Mouse (Mus musculus): ENCODE data around the gene Nckap5. TPM values are rescaled to one million over a fixed set of nuclear protein-coding genes. Genes with fewer than 3 reads are reported as not detected.

Gene Nckap5
- total and polyA plus RNA-seq, 3 experiments: not detected

DNA sequence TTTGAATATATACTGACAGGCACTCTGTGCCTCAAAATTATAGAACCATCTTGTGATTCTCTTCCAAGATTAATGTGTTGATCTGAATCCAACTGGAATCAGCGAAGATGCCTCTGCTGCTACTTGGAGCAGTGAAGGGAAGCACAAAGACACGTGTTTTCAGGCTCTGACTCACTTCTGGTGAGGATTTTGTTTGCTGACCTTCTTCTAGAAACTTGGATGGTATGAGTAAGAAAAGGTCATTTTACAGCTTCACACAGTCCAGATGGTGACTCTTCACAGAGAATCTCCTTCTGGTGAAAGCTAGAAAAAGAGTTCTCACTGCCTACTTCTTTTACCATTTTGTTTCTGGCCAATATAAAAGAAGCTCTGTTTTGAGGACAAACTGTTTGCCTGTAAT, 498.6 kb downstream of the Nckap5 start:
- dilution Hi-C loops (cut with MboI; ENCODE audit: extremely low pct_ligation_motif_present, extremely low pct_unique_long_range_greater_than_20kb, low sequenced_read_pairs): no loop called here
- Histone ChIP-seq H3K4me1 (ENCODE audit: control insufficient read depth in 1 of 2, insufficient read depth in 2 of 2) (no peaks in the 10 kb centered on the region), H3K36me3 (replicated peaks in 1 of 2; ENCODE audit: control insufficient read depth in 1 of 2, insufficient read depth in 1 of 2, low read length in 1 of 2) (no peaks in the 10 kb centered on the region), H3K4me2 (ENCODE audit: insufficient read depth, low read depth, poor library complexity, severe bottlenecking) (no peak overlapping the region), H3K9ac (ENCODE audit: insufficient read depth, low read depth) (no peak overlapping the region), H3K4me3 (replicated peaks in 1 of 3; ENCODE audit: low read depth in 2 of 3, low read length in 2 of 3, poor library complexity in 1 of 3) (no peak overlapping the region), H3K79me2 (replicated peaks; ENCODE audit: control insufficient read depth, extremely low read depth, insufficient read depth, poor library complexity, severe bottlenecking) (no peaks in the 10 kb centered on the region), H3K9me3 (replicated peaks; ENCODE audit: low read length) (peaks cover 49% of the 10 kb centered on the region), H3K27ac (ENCODE audit: insufficient read depth, low read depth) (no peak overlapping the region), H3K27me3 (replicated peaks) (no peaks in the 10 kb centered on the region)
- TF ChIP-seq ZMIZ1 (IDR thresholded peaks at IDR 0.05; ENCODE audit: low read depth, low read length): no peak
- no peak for DNase-seq (ENCODE audit: extremely low read depth)
- in situ Hi-C loops (cut with MboI; ENCODE audit: low pct_ligation_motif_present, low pct_unique_long_range_greater_than_20kb, low sequenced_read_pairs): no loop called here

DNA sequence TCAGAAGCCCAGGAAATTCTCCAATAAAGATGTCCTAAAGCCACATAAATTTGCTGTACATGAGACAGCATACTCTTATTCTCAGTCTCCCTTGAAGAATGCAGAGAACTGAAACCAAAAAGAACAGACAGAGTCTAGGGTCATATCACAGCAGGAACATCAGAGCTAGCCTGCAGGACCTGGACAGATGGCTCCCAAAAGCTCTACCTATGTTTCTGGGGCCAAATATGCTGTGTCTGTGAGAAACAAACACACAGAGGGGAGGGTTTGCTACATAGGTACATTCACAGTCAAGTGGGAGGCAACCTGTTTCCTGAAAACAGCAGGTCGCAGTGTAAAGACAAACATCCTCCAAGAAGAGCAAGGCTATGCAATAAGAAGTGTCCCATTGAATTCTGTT, 509.9 kb downstream of the Nckap5 start:
- in situ Hi-C loops (cut with MboI; ENCODE audit: low pct_ligation_motif_present, low pct_unique_long_range_greater_than_20kb, low sequenced_read_pairs): no loop called here
- no peaks in the 10 kb centered on the region for H3K27me3 ChIP-seq (replicated peaks)
- H3K4me3 ChIP-seq (replicated peaks in 1 of 3; ENCODE audit: low read depth in 2 of 3, low read length in 2 of 3, poor library complexity in 1 of 3): no peak overlapping the region
- no peak overlapping the region for H3K9ac ChIP-seq (ENCODE audit: insufficient read depth, low read depth)
- H3K4me2 ChIP-seq (ENCODE audit: insufficient read depth, low read depth, poor library complexity, severe bottlenecking): no peak overlapping the region
- H3K36me3 ChIP-seq (replicated peaks in 1 of 2; ENCODE audit: control insufficient read depth in 1 of 2, insufficient read depth in 1 of 2, low read length in 1 of 2): no peaks in the 10 kb centered on the region
- dilution Hi-C loops (cut with MboI; ENCODE audit: extremely low pct_ligation_motif_present, extremely low pct_unique_long_range_greater_than_20kb, low sequenced_read_pairs): no loop called here
- no peak for DNase-seq (ENCODE audit: extremely low read depth)
- H3K79me2 ChIP-seq (replicated peaks; ENCODE audit: control insufficient read depth, extremely low read depth, insufficient read depth, poor library complexity, severe bottlenecking): no peaks in the 10 kb centered on the region
- H3K27ac ChIP-seq (ENCODE audit: insufficient read depth, low read depth): no peak overlapping the region
- TF ChIP-seq CHD1 (IDR thresholded peaks at IDR 0.05; ENCODE audit: low read depth, low read length) (no peak), PAX5 (IDR thresholded peaks at IDR 0.05; ENCODE audit: low read length) (no peak), ZC3H11A (IDR thresholded peaks at IDR 0.05; ENCODE audit: low read depth, low read length) (no peak), MEF2A (IDR thresholded peaks at IDR 0.05; ENCODE audit: borderline replicate concordance, low read depth, low read length) (no peak)
- H3K9me3 ChIP-seq (replicated peaks; ENCODE audit: low read length): peaks cover 44% of the 10 kb centered on the region
- H3K4me1 ChIP-seq (ENCODE audit: control insufficient read depth in 1 of 2, insufficient read depth in 2 of 2): no peaks in the 10 kb centered on the region

DNA sequence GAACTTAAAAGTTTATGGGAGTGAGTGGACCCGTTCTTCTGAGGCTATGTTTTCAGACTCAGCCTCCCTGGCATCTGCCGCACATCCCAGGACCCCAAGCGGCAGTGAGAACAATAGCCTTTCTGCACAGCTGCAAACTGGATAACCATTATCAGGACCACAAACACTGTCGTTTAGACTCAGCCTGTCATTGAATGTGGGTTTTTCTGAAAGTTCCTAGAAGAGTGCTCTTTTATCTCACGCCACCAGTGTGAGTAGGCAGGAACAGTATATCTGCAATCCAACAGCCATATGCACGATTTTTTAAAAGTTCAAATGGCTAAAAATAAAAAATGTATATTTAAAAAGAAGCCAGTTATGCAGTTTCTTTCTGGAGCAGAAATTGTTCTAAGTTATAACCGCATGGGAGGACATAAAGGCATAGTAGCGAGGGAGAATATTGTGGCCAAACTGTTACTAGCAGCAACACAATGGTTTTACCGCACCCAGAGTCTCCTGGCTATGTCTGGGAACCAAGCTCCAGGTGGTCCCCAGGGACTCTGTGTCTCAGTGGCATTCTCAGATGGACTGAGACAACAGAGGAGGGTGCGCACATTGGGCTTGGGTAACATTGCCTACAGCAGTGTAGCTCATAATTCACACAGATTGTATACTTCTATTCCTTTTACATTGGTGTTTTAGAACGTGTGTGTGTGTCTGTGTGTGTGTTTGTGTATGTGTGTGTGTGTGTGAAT, 512.6 kb downstream of the Nckap5 start:
- no peak for TF ChIP-seq EP300 (IDR thresholded peaks at IDR 0.05; ENCODE audit: low read length)
- no peak for TF ChIP-seq NELFE (IDR thresholded peaks at IDR 0.05; ENCODE audit: low read depth, low read length)
- H3K27me3 ChIP-seq (replicated peaks): no peaks in the 10 kb centered on the region
- DNase-seq (ENCODE audit: extremely low read depth): no peak
- in situ Hi-C loops (cut with MboI; ENCODE audit: low pct_ligation_motif_present, low pct_unique_long_range_greater_than_20kb, low sequenced_read_pairs): no loop called here
- H3K4me2 ChIP-seq (ENCODE audit: insufficient read depth, low read depth, poor library complexity, severe bottlenecking): no peak overlapping the region
- no peak overlapping the region for H3K9ac ChIP-seq (ENCODE audit: insufficient read depth, low read depth)
- no peaks in the 10 kb centered on the region for H3K79me2 ChIP-seq (replicated peaks; ENCODE audit: control insufficient read depth, extremely low read depth, insufficient read depth, poor library complexity, severe bottlenecking)
- no peak overlapping the region for H3K27ac ChIP-seq (ENCODE audit: insufficient read depth, low read depth)
- no peak overlapping the region for H3K4me3 ChIP-seq (replicated peaks in 1 of 3; ENCODE audit: low read depth in 2 of 3, low read length in 2 of 3, poor library complexity in 1 of 3)
- H3K4me1 ChIP-seq (ENCODE audit: control insufficient read depth in 1 of 2, insufficient read depth in 2 of 2): no peaks in the 10 kb centered on the region
- H3K36me3 ChIP-seq (replicated peaks in 1 of 2; ENCODE audit: control insufficient read depth in 1 of 2, insufficient read depth in 1 of 2, low read length in 1 of 2): no peaks in the 10 kb centered on the region
- dilution Hi-C loops (cut with MboI; ENCODE audit: extremely low pct_ligation_motif_present, extremely low pct_unique_long_range_greater_than_20kb, low sequenced_read_pairs): no loop called here
- H3K9me3 ChIP-seq (replicated peaks; ENCODE audit: low read length): peaks cover 54% of the 10 kb centered on the region
